Mouse (Mus musculus): ENCODE results near the gene Macrod2.

The Macrod2 gene

GRCm38 (mm10) chr2:141441896-141442295 lies 1046.8 kb downstream of the Macrod2 start:
- peak; percentile 6 for DNase-seq (ENCODE audit: inconsistent ontology term)

GRCm38 (mm10) chr2:141449078-141449680 lies 1054.1 kb downstream of the Macrod2 start:
- DNase-seq (ENCODE audit: inconsistent ontology term), result no peak

- DNase-seq (ENCODE audit: inconsistent ontology term), result peak; percentile 76
Measured at GRCm38 (mm10) chr2:141463946-141464345, 1068.8 kb downstream of the Macrod2 start.

DNA sequence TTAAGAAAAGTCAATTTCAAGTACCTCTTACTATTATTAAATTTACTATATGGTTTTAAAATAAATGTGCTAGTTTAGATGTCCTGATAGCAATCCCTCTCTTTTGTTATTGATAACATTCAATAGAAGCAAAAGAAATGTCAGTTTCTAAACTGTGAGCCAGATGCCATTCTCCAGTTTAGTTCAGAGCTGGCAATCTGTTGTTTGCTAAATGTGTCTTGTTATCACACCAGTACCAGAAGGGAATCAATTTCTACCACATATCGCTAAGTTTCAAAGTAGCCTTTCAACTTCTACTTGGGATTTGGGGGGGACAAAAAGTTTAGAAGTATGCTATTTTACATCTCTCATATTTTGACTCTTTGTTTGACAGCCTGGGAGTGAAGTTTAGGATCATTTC lies 1077.7 kb downstream of the Macrod2 start:
- no peak for DNase-seq (ENCODE audit: inconsistent ontology term)

DNA sequence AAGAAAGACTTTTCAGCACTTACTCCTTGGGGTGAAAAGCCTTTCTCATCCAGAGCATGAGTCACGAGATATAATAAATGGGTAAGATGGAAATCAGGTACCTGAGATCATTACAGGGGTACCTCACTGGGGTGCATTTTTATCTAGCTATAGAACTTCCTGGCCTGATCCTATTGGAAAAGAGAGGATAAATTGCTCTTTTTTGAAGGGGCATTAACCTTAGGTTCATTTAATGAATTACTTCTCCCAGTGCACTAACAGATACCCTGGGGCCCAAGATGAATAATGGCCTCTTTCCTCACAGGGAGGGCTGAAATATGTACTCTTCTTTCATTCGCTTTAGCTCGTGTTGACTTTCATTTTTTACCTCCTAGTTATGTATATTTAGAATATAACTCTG lies 1082.5 kb downstream of the Macrod2 start:
- DNase-seq (ENCODE audit: inconsistent ontology term), result no peak

DNA sequence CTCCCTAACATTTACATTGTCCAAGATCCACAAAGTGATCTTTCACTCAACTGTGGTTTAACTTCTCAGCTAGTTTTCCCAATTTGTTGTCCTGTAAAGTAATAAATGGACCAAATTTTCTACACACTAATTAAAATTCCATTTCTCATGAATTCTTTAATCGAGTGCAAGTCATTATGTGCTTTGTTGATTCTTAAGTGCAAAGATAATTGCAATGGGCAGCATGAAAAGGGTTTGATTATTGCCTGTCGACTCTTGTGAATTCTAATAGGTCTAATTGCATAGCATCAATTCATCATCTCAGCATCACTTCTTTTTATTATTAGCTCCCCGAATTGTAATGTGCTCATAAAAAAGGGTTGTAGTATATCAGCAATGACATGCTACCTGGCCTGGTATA lies 1095.4 kb downstream of the Macrod2 start:
- peak; percentile 84 for DNase-seq (ENCODE audit: inconsistent ontology term)

DNA sequence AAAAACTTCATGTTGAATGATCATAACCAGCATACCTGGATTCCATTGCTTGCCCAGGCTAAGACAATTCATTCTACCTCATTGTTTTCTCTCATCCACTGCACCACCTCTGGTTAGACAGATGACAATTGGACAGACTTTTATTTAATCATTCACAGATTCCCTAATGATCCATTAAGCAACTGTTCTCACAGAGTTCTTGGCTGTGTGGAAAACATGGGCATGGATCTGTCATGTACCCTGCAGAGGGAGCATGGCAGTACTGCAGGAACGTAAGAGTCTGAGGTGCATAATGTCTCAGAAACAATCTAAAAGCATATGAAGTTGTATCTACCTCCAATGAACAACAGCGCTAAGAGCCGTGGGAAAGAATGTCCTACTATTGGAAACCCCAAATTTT lies 1110.3 kb downstream of the Macrod2 start:
- DNase-seq (ENCODE audit: inconsistent ontology term), result no peak

GRCm38 (mm10) chr2:141507929-141508897 lies 1113.1 kb downstream of the Macrod2 start:
- no peak for DNase-seq (ENCODE audit: inconsistent ontology term)

DNA sequence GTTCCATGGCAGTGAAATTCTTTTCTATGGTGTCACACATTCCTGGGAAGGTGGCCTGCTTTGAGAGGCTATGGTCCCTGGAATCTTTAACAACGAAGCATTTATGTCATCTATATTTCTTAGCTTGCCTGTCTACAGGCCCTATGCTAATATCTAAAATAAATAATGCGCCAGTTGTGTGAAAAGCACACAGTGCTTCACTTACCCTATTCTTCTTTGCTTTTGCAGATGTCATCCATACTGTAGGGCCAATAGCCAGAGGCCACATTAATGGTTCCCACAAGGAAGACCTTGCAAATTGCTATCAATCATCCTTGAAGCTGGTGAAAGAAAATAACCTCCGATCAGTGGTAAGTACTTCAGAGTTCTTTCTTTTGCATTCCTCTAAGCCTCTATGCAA lies 1119.9 kb downstream of the Macrod2 start:
- DNase-seq (ENCODE audit: inconsistent ontology term), result peak; percentile 47

DNA sequence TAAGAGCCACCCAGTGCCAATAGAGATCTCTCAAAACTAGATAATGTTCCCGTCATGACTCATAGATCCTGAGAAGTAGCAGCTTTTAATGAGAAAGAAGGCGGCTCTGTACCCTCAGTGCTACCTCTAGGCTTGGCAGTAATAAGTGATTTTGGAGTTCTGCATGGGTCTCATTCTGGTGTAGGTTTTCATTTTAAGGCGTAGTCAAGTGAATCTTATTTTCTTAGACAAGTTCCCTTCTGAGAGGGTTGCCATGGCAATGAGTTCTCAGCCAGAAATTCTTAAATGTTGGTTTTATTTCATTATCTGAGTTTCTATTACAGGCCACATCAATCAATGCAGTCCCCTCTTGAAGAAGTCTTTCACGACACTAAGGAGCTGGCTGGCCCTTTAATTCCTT lies 1127.0 kb downstream of the Macrod2 start:
- DNase-seq (ENCODE audit: inconsistent ontology term), result no peak

DNA sequence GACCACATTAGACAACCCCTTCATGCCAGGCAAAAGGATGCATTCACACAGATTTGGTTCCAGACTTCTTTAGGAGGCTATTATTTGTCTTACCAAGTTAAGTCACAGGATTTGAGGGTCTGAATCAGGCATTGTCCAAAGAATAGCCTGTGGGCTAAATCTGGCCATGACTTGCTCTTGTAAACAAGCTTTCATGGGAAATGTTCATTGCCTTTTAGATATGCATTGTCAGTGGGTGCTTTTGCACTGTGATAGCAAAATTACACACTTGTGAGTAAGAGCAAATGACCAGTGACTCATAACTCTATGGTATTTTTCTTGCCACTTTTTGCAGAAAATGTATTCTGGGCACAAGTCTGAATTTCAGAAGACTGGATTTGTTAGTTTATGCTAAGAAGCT lies 1150.8 kb downstream of the Macrod2 start:
- peak; percentile 87 for DNase-seq (ENCODE audit: inconsistent ontology term)

DNA sequence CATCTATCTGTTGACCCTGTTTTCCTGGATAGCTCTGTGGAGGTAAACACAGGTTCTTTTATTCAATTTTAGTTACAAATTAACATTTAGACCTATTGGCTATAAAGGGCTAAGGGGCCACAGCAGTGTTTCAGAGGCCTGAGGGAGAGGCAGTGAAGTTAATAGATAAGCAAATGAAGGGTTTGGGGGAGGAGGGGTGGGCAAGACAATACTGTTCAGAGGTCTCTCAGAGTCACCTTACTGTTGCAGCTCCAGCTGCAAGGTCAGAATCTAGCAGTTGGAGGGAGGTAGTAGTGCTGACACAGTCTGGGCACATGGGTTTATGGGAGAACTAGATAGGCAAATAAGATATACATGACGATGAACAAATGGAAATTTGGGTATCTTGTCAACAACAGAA lies 1156.6 kb downstream of the Macrod2 start:
- DNase-seq (ENCODE audit: inconsistent ontology term), result no peak

DNA sequence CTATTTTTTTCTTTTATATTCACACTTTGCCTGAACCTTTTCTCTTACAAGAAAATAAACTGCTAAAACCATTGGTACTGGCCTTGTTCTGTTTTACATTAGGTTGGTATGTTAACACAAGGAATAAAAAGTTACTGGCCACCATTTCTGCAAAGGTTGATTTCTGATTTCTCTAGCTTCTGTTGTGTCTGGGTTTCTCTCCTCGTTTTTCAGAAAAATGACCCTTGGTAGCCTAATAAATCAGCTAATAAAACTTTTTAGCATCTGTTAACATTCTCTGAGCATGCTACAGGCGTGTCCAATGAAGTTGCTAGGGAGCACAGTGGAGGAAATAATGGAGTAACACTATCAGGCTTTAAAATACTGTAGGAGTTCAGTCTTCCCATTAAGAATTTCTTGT lies 1161.6 kb downstream of the Macrod2 start:
- DNase-seq (ENCODE audit: inconsistent ontology term), result no peak

DNA sequence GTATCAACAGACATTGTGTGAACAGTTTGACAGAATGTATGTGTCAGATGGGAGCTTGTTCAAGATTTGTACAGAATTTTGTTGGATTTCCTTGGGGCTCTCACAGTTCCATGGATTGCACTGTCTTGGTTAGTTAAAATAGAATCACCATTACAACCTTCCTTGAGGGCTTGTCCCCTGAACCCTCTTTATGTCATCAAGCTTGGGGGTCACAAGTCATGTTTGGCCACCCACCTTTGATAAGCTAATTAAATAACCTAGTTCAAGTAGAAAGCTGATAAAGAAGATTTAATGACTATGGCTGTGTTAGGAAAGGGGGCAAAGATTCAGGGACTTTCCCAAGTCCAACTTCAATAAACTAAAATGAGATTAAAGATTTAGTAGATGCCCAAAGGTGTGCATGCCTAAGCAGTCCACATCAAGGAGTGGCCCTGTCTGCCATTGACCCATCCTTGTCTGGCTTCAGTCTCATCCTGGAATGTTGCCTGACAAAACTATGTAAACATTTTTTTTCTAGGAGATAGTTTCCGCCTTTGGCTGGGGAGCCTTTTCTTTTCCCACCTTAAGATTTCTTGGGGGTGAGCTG lies 1163.2 kb downstream of the Macrod2 start:
- DNase-seq (ENCODE audit: inconsistent ontology term), result no peak

DNA sequence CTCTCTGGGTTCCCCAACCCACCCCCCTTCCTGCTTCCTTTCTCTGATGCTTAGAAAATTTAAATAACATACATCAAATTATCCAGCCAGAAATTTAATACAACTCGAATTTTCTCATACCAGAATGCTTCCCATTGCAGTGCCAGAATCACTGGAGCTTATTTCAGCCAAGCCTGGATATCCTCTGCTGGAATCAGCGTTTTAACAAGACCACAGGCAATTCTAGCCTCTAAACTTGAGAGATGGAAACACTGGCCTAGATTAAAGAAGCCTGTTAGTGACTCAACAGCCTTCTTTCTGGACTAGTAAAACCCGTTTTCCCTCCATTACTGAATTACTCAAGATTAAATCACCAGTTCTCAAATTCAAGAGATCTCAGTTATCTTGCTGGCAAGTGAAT lies 1170.9 kb downstream of the Macrod2 start:
- no peak for DNase-seq (ENCODE audit: inconsistent ontology term)

- no peak for DNase-seq (ENCODE audit: inconsistent ontology term)
Measured at GRCm38 (mm10) chr2:141571360-141571759, 1176.3 kb downstream of the Macrod2 start.

DNA sequence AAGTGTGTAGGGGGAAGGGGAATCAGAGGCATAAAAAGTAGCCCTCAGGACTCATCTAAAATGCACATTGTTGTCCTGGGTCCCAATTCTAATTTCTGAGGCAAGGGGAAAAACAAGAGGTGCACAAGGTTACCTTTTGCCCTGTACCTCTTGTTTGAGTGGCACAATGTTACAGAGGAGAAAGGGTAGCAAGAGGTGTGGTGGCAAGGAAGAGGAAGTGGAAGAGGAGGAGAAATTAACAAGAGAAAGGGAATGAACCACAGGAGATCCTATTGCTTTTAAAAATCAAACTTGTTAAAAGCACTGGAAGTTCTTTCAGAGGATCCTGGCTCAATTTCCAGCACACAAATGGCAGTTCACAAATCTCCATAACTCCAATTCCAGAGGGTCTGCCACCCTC lies 1183.1 kb downstream of the Macrod2 start:
- no peak for DNase-seq (ENCODE audit: inconsistent ontology term)

DNA sequence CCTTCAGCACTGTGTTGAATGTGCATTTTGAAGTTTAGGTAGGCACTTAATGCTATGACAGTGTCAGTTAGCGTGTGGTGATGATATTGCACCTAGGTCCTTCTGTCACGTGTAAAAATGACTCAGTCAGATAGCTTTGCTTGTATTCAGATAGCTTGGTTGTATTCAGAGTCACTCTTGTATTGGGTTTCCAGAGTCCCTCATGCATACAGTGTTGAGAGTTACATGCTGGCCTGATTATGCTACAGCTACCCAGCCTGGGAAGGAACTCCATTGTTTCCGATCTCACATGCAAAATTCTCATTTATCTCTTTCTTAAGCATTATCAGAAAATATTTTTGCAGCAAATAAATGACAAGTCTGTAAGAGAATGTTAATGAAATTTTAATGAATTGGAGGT lies 1187.3 kb downstream of the Macrod2 start:
- no peak for DNase-seq (ENCODE audit: inconsistent ontology term)

DNA sequence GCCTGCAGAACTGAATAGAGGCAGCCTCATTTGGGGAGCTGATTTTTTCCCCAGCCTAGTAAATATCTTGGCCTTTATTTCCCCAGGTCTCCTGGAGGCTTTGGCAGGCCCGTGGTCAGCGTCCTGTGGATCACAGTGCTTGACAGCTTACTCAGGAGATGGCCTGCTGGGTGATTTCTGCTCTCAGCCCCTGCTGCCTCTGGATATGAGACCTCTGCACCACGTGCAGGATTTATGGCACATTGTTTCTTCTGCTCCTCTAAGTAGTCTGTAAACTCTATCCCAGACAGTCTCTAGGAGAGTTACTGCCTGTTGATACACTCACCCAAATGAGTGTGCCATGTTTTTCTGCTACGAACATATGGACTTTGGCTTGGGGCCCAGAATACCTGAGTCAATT lies 1187.8 kb downstream of the Macrod2 start:
- DNase-seq (ENCODE audit: inconsistent ontology term), result no peak

DNA sequence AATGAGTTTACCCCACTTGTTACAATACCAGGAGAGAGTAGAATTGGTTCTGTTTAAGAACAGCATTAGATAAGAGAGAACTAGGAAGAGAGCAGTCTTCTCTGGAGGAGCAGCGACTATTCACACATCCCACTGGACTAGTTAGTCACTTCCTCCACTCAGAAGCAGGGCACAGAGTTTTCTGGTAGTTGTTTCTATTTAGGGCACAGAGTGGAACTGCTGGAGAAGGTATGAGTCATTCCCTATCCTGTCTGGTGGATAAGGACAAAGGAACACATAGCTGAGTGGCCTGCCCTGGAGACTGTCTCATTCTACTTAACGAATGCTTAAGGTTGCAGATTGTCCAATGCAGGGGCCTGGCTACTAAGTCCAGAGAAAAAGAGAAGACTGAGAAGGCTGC lies 1192.2 kb downstream of the Macrod2 start:
- DNase-seq (ENCODE audit: inconsistent ontology term), result peak; percentile 93

- DNase-seq (ENCODE audit: inconsistent ontology term), result no peak
Measured at GRCm38 (mm10) chr2:141591326-141591725, 1196.2 kb downstream of the Macrod2 start.

- DNase-seq (ENCODE audit: inconsistent ontology term), result peak; percentile 72
Measured at GRCm38 (mm10) chr2:141594811-141595210, 1199.7 kb downstream of the Macrod2 start.

DNA sequence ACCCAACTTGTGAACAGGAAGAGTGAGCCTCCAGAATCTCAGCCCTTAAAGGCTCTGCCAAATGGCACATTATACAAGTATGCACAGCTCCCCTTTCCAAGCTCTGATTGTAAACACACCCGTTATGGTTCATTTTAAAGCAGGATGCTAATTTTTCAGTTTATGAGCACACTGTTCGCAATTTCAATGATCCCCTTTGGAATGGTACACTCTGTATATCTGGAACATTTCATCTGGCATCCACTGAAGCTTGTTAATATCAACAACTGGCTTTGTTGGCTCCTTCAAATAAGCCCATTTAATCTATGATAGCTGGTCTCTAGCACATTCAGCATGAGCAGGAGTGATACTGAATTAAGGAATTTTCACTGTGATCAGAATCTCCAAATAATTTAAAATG lies 1222.6 kb downstream of the Macrod2 start:
- DNase-seq (ENCODE audit: inconsistent ontology term), result no peak
